Mouse (Mus musculus): ENCODE measurements at regions not wholly inside any gene's neighbourhood (a gene's known extent, or its start where the extent isn't known, plus 50 kb on each side); places are given as distances from the start of the nearest gene placed in this dataset.

DNA sequence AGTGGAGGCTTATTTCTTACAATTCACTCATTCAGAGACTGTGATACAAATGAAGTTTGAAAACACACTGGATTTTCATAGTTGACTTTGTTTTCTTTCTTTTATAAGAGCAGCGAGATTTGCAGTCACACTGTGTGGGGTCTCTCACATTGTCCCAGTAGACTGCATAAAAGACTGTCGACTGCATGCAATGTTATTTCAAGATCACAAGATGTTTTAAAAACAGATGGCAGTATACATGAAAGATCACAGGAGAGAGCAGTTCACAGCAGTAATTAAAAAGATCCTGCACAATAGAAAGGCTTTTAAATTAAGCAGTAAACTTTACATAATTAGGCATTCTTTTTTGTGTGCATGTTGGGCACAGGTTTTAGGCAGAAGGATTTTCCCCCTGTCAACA is 865.1 kb upstream of the Got2 start:
- ATAC-seq (ENCODE audit: low FRiP score, low TSS enrichment) = no peak

DNA sequence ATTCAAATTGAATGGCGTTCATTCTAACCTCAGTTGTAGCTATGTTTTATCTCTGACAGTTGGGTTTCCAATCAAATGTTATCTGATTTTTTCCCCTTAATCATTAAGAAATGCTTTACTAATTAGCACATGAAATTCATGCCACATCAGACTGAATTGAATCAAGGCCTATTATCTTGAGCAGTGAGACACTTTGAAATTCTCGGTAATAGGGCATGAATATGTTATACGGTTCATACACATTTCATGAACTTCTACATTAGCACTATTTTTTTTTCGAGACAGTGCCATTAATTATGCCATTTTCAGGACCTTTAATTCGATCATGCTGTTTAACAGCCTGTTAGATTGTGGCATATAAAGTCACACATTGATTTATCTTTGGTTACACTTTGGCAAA is 860.5 kb upstream of the Got2 start:
- no peak overlapping the region for H3K9ac ChIP-seq (replicated peaks; ENCODE audit: low read length)
- no peaks in the 10 kb centered on the region for H3K9me3 ChIP-seq (ENCODE audit: control insufficient read depth, low read length)
- no peaks in the 10 kb centered on the region for H3K4me1 ChIP-seq (ENCODE audit: control insufficient read depth, insufficient read depth, low read length)
- no peak overlapping the region for H3K4me2 ChIP-seq (ENCODE audit: low read length)
- H3K27me3 ChIP-seq (ENCODE audit: control insufficient read depth, insufficient read depth, low read length) = no peaks in the 10 kb centered on the region
- H3K36me3 ChIP-seq (ENCODE audit: control insufficient read depth, insufficient read depth, low read length) = no peaks in the 10 kb centered on the region
- DNase-seq (peak; percentile 25), ATAC-seq (ENCODE audit: low FRiP score, low TSS enrichment) (no peak)
- H3K4me3 ChIP-seq (replicated peaks; ENCODE audit: low read depth, low read length) = no peak overlapping the region
- H3K27ac ChIP-seq (replicated peaks; ENCODE audit: low read depth, low read length) = no peak overlapping the region
- WGBS = 54% methylated on average over 5 of the region's 5 CpGs

More for the DNA sequence above, 865.1 kb upstream of the Got2 start:
- no peak for DNase-seq
- Histone ChIP-seq H3K4me2 (ENCODE audit: low read length) (no peak overlapping the region), H3K9ac (replicated peaks; ENCODE audit: low read length) (no peak overlapping the region), H3K9me3 (ENCODE audit: control insufficient read depth, low read length) (no peaks in the 10 kb centered on the region), H3K36me3 (ENCODE audit: control insufficient read depth, insufficient read depth, low read length) (no peaks in the 10 kb centered on the region), H3K4me1 (ENCODE audit: control insufficient read depth, insufficient read depth, low read length) (no peaks in the 10 kb centered on the region), H3K27me3 (ENCODE audit: control insufficient read depth, insufficient read depth, low read length) (no peaks in the 10 kb centered on the region), H3K27ac (replicated peaks; ENCODE audit: low read depth, low read length) (no peak overlapping the region), H3K4me3 (replicated peaks; ENCODE audit: low read depth, low read length) (no peak overlapping the region)
- 32% methylated on average over 2 of the region's 2 CpGs for WGBS

DNA sequence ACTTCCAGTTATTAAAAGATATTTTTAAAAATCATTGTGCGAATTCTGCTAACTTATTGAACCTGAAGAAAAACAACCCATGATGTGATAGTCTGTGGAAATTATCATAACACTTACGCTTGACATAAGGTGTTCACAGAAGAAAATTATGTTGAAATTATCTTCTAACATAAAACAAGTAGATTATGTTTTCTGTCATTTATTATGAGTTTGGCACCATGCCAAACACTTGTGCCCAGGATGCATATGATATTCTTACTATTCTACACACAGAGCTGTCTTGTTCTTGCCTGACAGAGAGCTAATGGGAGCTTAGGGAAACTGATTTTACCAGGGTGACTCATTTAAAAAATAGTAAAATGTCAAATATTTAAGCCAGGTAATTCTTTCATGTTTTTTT is 850.2 kb upstream of the Got2 start:
- Histone ChIP-seq H3K4me2 (ENCODE audit: low read length) (no peak overlapping the region), H3K9me3 (ENCODE audit: control insufficient read depth, low read length) (no peaks in the 10 kb centered on the region), H3K4me3 (replicated peaks; ENCODE audit: low read depth, low read length) (no peak overlapping the region), H3K27ac (replicated peaks; ENCODE audit: low read depth, low read length) (no peak overlapping the region), H3K9ac (replicated peaks; ENCODE audit: low read length) (no peak overlapping the region), H3K27me3 (ENCODE audit: control insufficient read depth, insufficient read depth, low read length) (no peaks in the 10 kb centered on the region), H3K36me3 (ENCODE audit: control insufficient read depth, insufficient read depth, low read length) (no peaks in the 10 kb centered on the region), H3K4me1 (ENCODE audit: control insufficient read depth, insufficient read depth, low read length) (no peaks in the 10 kb centered on the region)
- peak; percentile 29 for DNase-seq
- ATAC-seq (ENCODE audit: low FRiP score, low TSS enrichment) = no peak
- WGBS = 88% methylated on average over 2 of the region's 2 CpGs
